Mouse (Mus musculus): ENCODE results near the gene Cbr2. TPM values are rescaled to one million over a fixed set of nuclear protein-coding genes. Genes with fewer than 3 reads are reported as not detected.

Cbr2 gene
- polyA plus RNA-seq, 1 experiment from 2014 or later, result 3.6 TPM

GRCm38 (mm10) chr11:120721124-120722066, 10.5 kb downstream of the Cbr2 start, which contains the start of gene Rac3:
TSS of gene Rac3 (plus strand) at chr11:120721470.
- Histone ChIP-seq H3K4me3 (replicated peaks; ENCODE audit: low read depth, low read length) (peak within 1 kb of the TSS; percentile 55), H3K4me2 (ENCODE audit: low read length) (peak within 1 kb of the TSS; percentile 99), H3K36me3 (ENCODE audit: insufficient read depth, low read length) (peaks cover 12% of the 10 kb centered on the region; the same call in 1 of the 2 replicates), H3K27ac (no peak within 1 kb of the TSS), H3K4me1 (replicated peaks; ENCODE audit: insufficient read depth, low read length) (peaks cover 19% of the 10 kb centered on the region; the same call in 1 of the 2 replicates), H3K9ac (ENCODE audit: low read depth, low read length) (peak within 1 kb of the TSS; percentile 76), H3K27me3 (ENCODE audit: insufficient read depth, low read length) (no peaks in the 10 kb centered on the region), H3K9me3 (replicated peaks; ENCODE audit: low read length) (no peaks in the 10 kb centered on the region)
- peak; percentile 79 for DNase-seq (ENCODE audit: low spot score)
- TF ChIP-seq CTCF (IDR thresholded peaks at IDR 0.05; ENCODE audit: low read depth), result no peak
- WGBS, result under 1% methylated on average over 89 of the region's 90 CpGs
- peak; percentile 58 for ATAC-seq (replicated peaks; ENCODE audit: low FRiP score, low read depth)

DNA sequence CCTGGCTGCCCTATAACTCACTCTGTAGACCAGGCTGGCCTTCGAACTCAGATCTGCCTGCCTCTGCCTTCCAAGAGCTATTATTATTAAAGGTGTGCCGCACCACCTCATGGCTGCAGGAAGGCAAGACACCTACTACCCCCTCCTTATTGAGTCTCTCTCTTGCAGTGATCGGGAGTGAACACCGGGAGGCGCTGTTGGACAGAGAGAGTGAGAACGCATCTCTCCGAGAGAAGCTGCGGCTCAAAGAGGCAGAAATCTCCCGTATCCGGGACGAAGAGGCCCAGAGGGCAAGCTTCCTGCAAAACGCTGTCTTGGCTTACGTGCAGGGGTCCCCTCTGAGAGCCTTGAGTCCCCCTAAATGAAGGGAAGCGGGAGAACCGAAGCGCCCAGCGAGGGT, 11.5 kb downstream of the Cbr2 start:
- WGBS, result 12% methylated on average over 17 of the region's 17 CpGs
- DNase-seq (ENCODE audit: low spot score), result peak; percentile 94
- H3K9ac ChIP-seq (ENCODE audit: low read depth, low read length), result peak overlapping the region; percentile 76; the same call in 1 of the 2 replicates

GRCm38 (mm10) chr11:120719841-120720376, 12.0 kb downstream of the Cbr2 start:
- no peak overlapping the region for H3K4me3 ChIP-seq (replicated peaks; ENCODE audit: low read depth, low read length)
- H3K9ac ChIP-seq (ENCODE audit: low read depth, low read length), result no peak overlapping the region
- no peaks in the 10 kb centered on the region for H3K9me3 ChIP-seq (replicated peaks; ENCODE audit: low read length)
- peaks cover 18% of the 10 kb centered on the region; the same call in 1 of the 2 replicates for H3K4me1 ChIP-seq (replicated peaks; ENCODE audit: insufficient read depth, low read length)
- H3K36me3 ChIP-seq (ENCODE audit: insufficient read depth, low read length), result peaks cover 10% of the 10 kb centered on the region; the same call in 1 of the 2 replicates
- ATAC-seq (replicated peaks; ENCODE audit: low FRiP score, low read depth) (no peak; the same call in 1 of the 2 replicates), DNase-seq (ENCODE audit: low spot score) (no peak)
- H3K4me2 ChIP-seq (ENCODE audit: low read length), result no peak overlapping the region
- no peak for TF ChIP-seq CTCF (IDR thresholded peaks at IDR 0.05; ENCODE audit: low read depth)
- no peak overlapping the region for H3K27ac ChIP-seq
- no peaks in the 10 kb centered on the region for H3K27me3 ChIP-seq (ENCODE audit: insufficient read depth, low read length)
- WGBS, result 88% methylated on average over 12 of the region's 13 CpGs

More for the DNA sequence above, 11.5 kb downstream of the Cbr2 start:
- Histone ChIP-seq H3K4me2 (ENCODE audit: low read length) (peak overlapping the region; percentile 99), H3K27me3 (ENCODE audit: insufficient read depth, low read length) (no peaks in the 10 kb centered on the region), H3K4me3 (replicated peaks; ENCODE audit: low read depth, low read length) (peak overlapping the region; percentile 55), H3K36me3 (ENCODE audit: insufficient read depth, low read length) (peaks cover 12% of the 10 kb centered on the region; the same call in 1 of the 2 replicates), H3K9me3 (replicated peaks; ENCODE audit: low read length) (no peaks in the 10 kb centered on the region), H3K27ac (no peak overlapping the region), H3K4me1 (replicated peaks; ENCODE audit: insufficient read depth, low read length) (peaks cover 18% of the 10 kb centered on the region; the same call in 1 of the 2 replicates)
- ATAC-seq (replicated peaks; ENCODE audit: low FRiP score, low read depth), result no peak; the same call in 1 of the 2 replicates
- peak; percentile 96 for TF ChIP-seq CTCF (IDR thresholded peaks at IDR 0.05; ENCODE audit: low read depth)

DNA sequence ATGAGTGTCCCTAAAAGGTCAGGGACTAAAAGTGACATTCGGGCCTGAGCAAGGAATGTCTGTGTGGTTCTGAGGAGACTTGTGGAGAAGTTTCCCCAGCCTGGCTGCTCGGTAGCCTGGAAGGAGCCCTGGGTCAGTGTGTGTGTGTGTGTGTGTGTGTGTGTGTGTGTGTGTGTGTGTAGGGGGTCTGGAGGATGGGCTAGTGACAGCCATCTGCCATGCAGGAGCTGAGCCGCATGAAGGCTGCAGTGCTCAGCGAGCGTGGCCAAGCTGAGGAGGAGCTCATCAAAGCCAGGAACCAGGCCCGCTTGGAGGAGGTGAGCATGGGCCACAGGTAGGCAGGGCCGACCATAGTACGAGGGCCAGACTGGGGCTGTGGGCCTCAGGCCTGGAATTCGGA, 12.7 kb downstream of the Cbr2 start:
- TF ChIP-seq CTCF (IDR thresholded peaks at IDR 0.05; ENCODE audit: low read depth), result no peak
- 0 out of 2 replicates have a peak, but pooled peaks cover 8% of the 10 kb centered on the region for H3K36me3 ChIP-seq (ENCODE audit: insufficient read depth, low read length)
- WGBS, result 92% methylated on average over 9 of the region's 9 CpGs
- no peak overlapping the region for H3K9ac ChIP-seq (ENCODE audit: low read depth, low read length)
- no peaks in the 10 kb centered on the region for H3K9me3 ChIP-seq (replicated peaks; ENCODE audit: low read length)
- no peak overlapping the region for H3K27ac ChIP-seq
- H3K4me3 ChIP-seq (replicated peaks; ENCODE audit: low read depth, low read length), result no peak overlapping the region
- H3K4me1 ChIP-seq (replicated peaks; ENCODE audit: insufficient read depth, low read length), result peaks cover 24% of the 10 kb centered on the region; the same call in 1 of the 2 replicates
- no peak overlapping the region for H3K4me2 ChIP-seq (ENCODE audit: low read length)
- no peaks in the 10 kb centered on the region for H3K27me3 ChIP-seq (ENCODE audit: insufficient read depth, low read length)
- no peak for ATAC-seq (replicated peaks; ENCODE audit: low FRiP score, low read depth)
- DNase-seq (ENCODE audit: low spot score), result no peak

DNA sequence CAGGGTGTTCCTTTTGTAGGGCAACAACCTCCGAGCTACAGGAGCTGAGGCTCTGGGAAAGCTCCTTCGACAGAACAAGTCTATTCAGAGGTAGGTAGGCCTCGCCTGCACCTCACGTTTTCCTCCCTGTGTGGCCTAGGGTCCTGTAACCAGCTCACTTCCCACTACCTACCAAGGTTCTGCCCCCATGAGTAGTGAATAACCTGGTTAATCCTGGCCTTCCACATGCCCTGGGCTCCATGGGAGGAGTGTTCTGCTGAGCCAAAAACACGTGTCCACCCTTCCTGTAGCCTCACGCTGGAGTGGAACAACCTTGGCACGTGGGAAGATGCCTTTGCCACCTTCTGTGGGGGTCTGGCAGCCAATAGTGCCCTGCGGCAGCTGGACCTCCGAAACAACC, 16.8 kb downstream of the Cbr2 start:
- H3K9ac ChIP-seq (ENCODE audit: low read depth, low read length), result no peak overlapping the region
- no peak overlapping the region for H3K27ac ChIP-seq
- H3K27me3 ChIP-seq (ENCODE audit: insufficient read depth, low read length), result no peaks in the 10 kb centered on the region
- H3K9me3 ChIP-seq (replicated peaks; ENCODE audit: low read length), result no peaks in the 10 kb centered on the region
- 0 out of 2 replicates have a peak, but pooled peaks cover 13% of the 10 kb centered on the region for H3K36me3 ChIP-seq (ENCODE audit: insufficient read depth, low read length)
- H3K4me2 ChIP-seq (ENCODE audit: low read length), result no peak overlapping the region; the same call in 1 of the 2 replicates
- no peak for DNase-seq (ENCODE audit: low spot score)
- peaks cover 15% of the 10 kb centered on the region; the same call in 1 of the 2 replicates for H3K4me1 ChIP-seq (replicated peaks; ENCODE audit: insufficient read depth, low read length)
- TF ChIP-seq CTCF (IDR thresholded peaks at IDR 0.05; ENCODE audit: low read depth), result no peak
- no peak for ATAC-seq (replicated peaks; ENCODE audit: low FRiP score, low read depth)
- H3K4me3 ChIP-seq (replicated peaks; ENCODE audit: low read depth, low read length), result no peak overlapping the region
- WGBS, result 87% methylated on average over 9 of the region's 9 CpGs

- H3K9me3 ChIP-seq (replicated peaks; ENCODE audit: low read length), result no peaks in the 10 kb centered on the region
- H3K4me1 ChIP-seq (replicated peaks; ENCODE audit: insufficient read depth, low read length), result peaks cover 15% of the 10 kb centered on the region; the same call in 1 of the 2 replicates
- H3K9ac ChIP-seq (ENCODE audit: low read depth, low read length), result peak overlapping the region; percentile 55
- peak overlapping the region; percentile 75 for H3K4me2 ChIP-seq (ENCODE audit: low read length)
- 0 out of 2 replicates have a peak, but pooled peaks cover 15% of the 10 kb centered on the region for H3K36me3 ChIP-seq (ENCODE audit: insufficient read depth, low read length)
- no peak for DNase-seq (ENCODE audit: low spot score)
- TF ChIP-seq CTCF (IDR thresholded peaks at IDR 0.05; ENCODE audit: low read depth), result no peak
- peak overlapping the region; percentile 61 for H3K4me3 ChIP-seq (replicated peaks; ENCODE audit: low read depth, low read length)
- 38% methylated on average over 10 of the region's 10 CpGs for whole genome bisulfite sequencing
- H3K27me3 ChIP-seq (ENCODE audit: insufficient read depth, low read length), result no peaks in the 10 kb centered on the region
- no peak overlapping the region for H3K27ac ChIP-seq
- no peak for ATAC-seq (replicated peaks; ENCODE audit: low FRiP score, low read depth)
Measured at GRCm38 (mm10) chr11:120714546-120714945, 17.4 kb downstream of the Cbr2 start.

Data from kidney, postnatal 0 days (tissue).